Mouse (Mus musculus): ENCODE data around the gene Anxa5. TPM values are rescaled to one million over a fixed set of nuclear protein-coding genes. Genes with fewer than 3 reads are reported as not detected.

Gene Anxa5
- polyA plus RNA-seq, 1 experiment from 2014 or later, result 291 TPM

DNA sequence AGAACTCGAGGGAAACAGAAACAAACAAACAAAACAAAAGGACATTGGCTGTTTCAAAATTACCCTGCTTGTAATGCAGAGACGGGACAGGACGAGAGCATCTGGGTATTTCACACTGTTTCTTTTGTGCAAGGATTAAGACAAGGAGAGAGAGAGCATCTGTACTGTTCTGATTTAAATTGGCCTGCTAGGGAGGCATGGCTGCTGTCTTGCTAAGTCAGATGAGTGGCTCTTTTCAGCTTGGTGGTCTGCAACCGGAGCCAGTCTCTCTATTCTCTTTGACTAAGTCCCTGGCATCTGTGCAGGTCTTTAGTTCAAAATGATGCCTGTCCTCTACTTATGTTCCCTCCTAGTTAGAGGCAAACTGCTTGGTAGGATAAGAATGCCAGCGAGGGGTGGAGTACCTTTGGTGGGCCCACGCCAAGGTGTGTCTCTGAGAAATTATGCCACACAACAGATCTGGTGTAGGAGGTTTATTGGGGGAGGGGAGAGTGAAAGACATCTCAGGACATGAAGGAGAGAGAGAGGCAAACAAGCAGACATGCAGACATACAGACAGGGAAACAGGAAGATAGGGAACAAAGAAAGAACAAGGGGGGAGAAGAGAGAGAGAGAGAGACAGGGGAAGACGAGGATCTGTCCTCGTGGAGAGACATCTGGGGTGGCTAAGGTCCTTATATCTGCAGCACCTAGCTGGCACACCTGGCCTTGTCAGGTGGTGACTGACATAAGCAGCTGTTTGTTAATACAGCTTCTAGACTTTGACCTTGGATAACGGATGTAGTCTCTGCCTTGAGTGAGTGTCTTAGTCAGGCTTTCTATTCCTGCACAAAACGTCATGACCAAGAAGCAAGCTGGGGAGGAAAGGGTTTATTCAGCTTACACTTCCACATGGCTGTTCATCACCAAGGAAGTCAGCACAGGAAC is 30.4 kb upstream of the Anxa5 start:
- H3K27me3 ChIP-seq (ENCODE audit: insufficient read depth, low read length), result no peaks in the 10 kb centered on the region
- no peaks in the 10 kb centered on the region for H3K9me3 ChIP-seq (replicated peaks; ENCODE audit: low read length)
- no peak overlapping the region for H3K27ac ChIP-seq
- no peak for TF ChIP-seq CTCF (IDR thresholded peaks at IDR 0.05; ENCODE audit: low read depth)
- no peak overlapping the region for H3K4me3 ChIP-seq (replicated peaks; ENCODE audit: low read depth, low read length)
- no peak overlapping the region for H3K9ac ChIP-seq (ENCODE audit: low read depth, low read length)
- DNase-seq (ENCODE audit: low spot score) (no peak), ATAC-seq (replicated peaks; ENCODE audit: low FRiP score, low read depth) (no peak)
- WGBS, result 69% methylated on average over 10 of the region's 10 CpGs
- no peaks in the 10 kb centered on the region for H3K4me1 ChIP-seq (replicated peaks; ENCODE audit: insufficient read depth, low read length)
- H3K4me2 ChIP-seq (ENCODE audit: low read length), result no peak overlapping the region
- no peaks in the 10 kb centered on the region for H3K36me3 ChIP-seq (ENCODE audit: insufficient read depth, low read length)

GRCm38 (mm10) chr3:36505306-36505705 is 29.6 kb upstream of the Anxa5 start:
- Histone ChIP-seq H3K27me3 (ENCODE audit: insufficient read depth, low read length) (no peaks in the 10 kb centered on the region), H3K4me2 (ENCODE audit: low read length) (no peak overlapping the region), H3K4me3 (replicated peaks; ENCODE audit: low read depth, low read length) (no peak overlapping the region), H3K27ac (no peak overlapping the region), H3K4me1 (replicated peaks; ENCODE audit: insufficient read depth, low read length) (no peaks in the 10 kb centered on the region), H3K9me3 (replicated peaks; ENCODE audit: low read length) (no peaks in the 10 kb centered on the region), H3K9ac (ENCODE audit: low read depth, low read length) (no peak overlapping the region), H3K36me3 (ENCODE audit: insufficient read depth, low read length) (no peaks in the 10 kb centered on the region)
- no peak for DNase-seq (ENCODE audit: low spot score)
- ATAC-seq (replicated peaks; ENCODE audit: low FRiP score, low read depth), result no peak
- WGBS, result 88% methylated on average over 8 of the region's 8 CpGs
- no peak for TF ChIP-seq CTCF (IDR thresholded peaks at IDR 0.05; ENCODE audit: low read depth)

DNA sequence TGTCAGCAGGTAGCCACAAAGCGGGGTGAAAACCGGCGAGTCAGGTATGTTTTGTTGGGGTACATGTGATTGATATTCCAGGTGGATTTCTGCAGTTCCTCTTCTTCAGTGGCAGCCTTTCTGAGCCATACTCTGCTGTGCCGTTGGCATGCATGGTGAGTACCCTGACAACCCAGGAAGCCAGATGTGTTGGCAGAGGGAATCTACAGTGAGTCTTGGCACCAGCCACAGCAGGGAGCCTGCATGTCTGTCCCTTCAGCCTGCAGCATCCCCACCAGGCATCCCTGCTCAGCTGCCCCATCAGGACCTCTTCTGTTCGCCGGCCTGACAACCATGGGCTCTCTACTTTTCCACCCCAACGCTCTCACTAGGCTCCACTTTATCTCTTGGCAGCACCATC is 25.9 kb upstream of the Anxa5 start:
- Histone ChIP-seq H3K27ac (no peak overlapping the region), H3K36me3 (ENCODE audit: insufficient read depth, low read length) (no peaks in the 10 kb centered on the region), H3K9ac (ENCODE audit: low read depth, low read length) (no peak overlapping the region), H3K9me3 (replicated peaks; ENCODE audit: low read length) (no peaks in the 10 kb centered on the region), H3K27me3 (ENCODE audit: insufficient read depth, low read length) (no peaks in the 10 kb centered on the region), H3K4me3 (replicated peaks; ENCODE audit: low read depth, low read length) (no peak overlapping the region), H3K4me2 (ENCODE audit: low read length) (no peak overlapping the region), H3K4me1 (replicated peaks; ENCODE audit: insufficient read depth, low read length) (no peaks in the 10 kb centered on the region)
- 70% methylated on average over 7 of the region's 7 CpGs for WGBS
- DNase-seq (ENCODE audit: low spot score) (no peak), ATAC-seq (replicated peaks; ENCODE audit: low FRiP score, low read depth) (no peak)
- no peak for TF ChIP-seq CTCF (IDR thresholded peaks at IDR 0.05; ENCODE audit: low read depth)

DNA sequence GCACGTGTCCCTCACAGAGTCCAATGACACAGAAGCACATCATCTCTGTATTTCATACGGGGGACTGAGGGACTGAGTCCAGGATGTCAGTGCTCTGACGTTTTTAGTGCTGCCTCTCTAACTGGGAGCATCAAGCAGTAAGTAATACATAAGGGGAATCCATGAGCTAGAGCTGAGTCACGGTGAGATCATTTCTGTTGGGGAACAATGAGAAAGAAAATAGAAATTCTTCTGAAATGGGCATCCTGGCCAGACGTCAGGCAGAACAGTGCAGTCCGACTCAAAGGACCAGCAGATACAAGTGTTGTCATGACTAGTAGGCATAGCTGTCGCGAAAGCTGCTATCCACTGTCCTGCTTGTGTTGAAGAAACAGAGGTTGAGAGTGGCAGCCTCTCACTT is 25.3 kb upstream of the Anxa5 start:
- Histone ChIP-seq H3K9ac (ENCODE audit: low read depth, low read length) (no peak overlapping the region), H3K27me3 (ENCODE audit: insufficient read depth, low read length) (no peaks in the 10 kb centered on the region)
- 81% methylated on average over 8 of the region's 8 CpGs for WGBS

DNA sequence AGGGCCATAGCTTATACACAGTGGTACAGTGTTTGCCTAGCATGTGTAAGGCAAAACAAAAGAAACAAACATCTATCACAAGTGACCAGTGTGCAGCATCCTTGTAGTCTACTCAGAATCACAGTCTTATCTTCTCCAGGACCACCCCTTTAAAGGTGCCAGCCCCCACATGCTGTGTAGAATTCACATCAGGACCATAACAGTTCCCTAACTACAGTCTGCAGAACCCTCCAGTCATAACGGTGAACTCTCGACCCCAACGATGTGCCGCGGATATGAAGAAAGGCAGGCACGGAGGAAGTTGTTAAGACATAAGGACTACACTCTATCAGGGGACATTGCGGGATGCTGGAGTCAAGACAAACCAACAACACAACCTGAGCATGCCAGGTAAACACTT is 23.7 kb upstream of the Anxa5 start:
- Histone ChIP-seq H3K36me3 (ENCODE audit: insufficient read depth, low read length) (no peaks in the 10 kb centered on the region), H3K9me3 (replicated peaks; ENCODE audit: low read length) (no peaks in the 10 kb centered on the region), H3K4me3 (replicated peaks; ENCODE audit: low read depth, low read length) (no peak overlapping the region), H3K27ac (no peak overlapping the region), H3K9ac (ENCODE audit: low read depth, low read length) (no peak overlapping the region), H3K4me2 (ENCODE audit: low read length) (no peak overlapping the region), H3K27me3 (ENCODE audit: insufficient read depth, low read length) (no peaks in the 10 kb centered on the region), H3K4me1 (replicated peaks; ENCODE audit: insufficient read depth, low read length) (no peaks in the 10 kb centered on the region)
- no peak for DNase-seq (ENCODE audit: low spot score)
- WGBS, result 92% methylated on average over 7 of the region's 7 CpGs
- ATAC-seq (replicated peaks; ENCODE audit: low FRiP score, low read depth), result no peak
- no peak for TF ChIP-seq CTCF (IDR thresholded peaks at IDR 0.05; ENCODE audit: low read depth)

More for the DNA sequence above, 25.3 kb upstream of the Anxa5 start:
- H3K9me3 ChIP-seq (replicated peaks; ENCODE audit: low read length), result no peaks in the 10 kb centered on the region
- no peak overlapping the region for H3K4me2 ChIP-seq (ENCODE audit: low read length)
- no peak for ATAC-seq (replicated peaks; ENCODE audit: low FRiP score, low read depth)
- no peak overlapping the region for H3K27ac ChIP-seq
- H3K4me3 ChIP-seq (replicated peaks; ENCODE audit: low read depth, low read length), result no peak overlapping the region
- H3K36me3 ChIP-seq (ENCODE audit: insufficient read depth, low read length), result no peaks in the 10 kb centered on the region
- DNase-seq (ENCODE audit: low spot score), result no peak
- H3K4me1 ChIP-seq (replicated peaks; ENCODE audit: insufficient read depth, low read length), result no peaks in the 10 kb centered on the region
- no peak for TF ChIP-seq CTCF (IDR thresholded peaks at IDR 0.05; ENCODE audit: low read depth)

- no peak overlapping the region for H3K4me3 ChIP-seq (replicated peaks; ENCODE audit: low read depth, low read length)
- DNase-seq (ENCODE audit: low spot score) (no peak), ATAC-seq (replicated peaks; ENCODE audit: low FRiP score, low read depth) (no peak)
- H3K9ac ChIP-seq (ENCODE audit: low read depth, low read length), result no peak overlapping the region
- no peaks in the 10 kb centered on the region for H3K36me3 ChIP-seq (ENCODE audit: insufficient read depth, low read length)
- no peaks in the 10 kb centered on the region for H3K4me1 ChIP-seq (replicated peaks; ENCODE audit: insufficient read depth, low read length)
- H3K4me2 ChIP-seq (ENCODE audit: low read length), result no peak overlapping the region
- H3K27ac ChIP-seq, result no peak overlapping the region
- TF ChIP-seq CTCF (IDR thresholded peaks at IDR 0.05; ENCODE audit: low read depth), result no peak
- H3K9me3 ChIP-seq (replicated peaks; ENCODE audit: low read length), result no peaks in the 10 kb centered on the region
- 83% methylated on average over 6 of the region's 6 CpGs for WGBS
- H3K27me3 ChIP-seq (ENCODE audit: insufficient read depth, low read length), result no peaks in the 10 kb centered on the region
Measured at GRCm38 (mm10) chr3:36498224-36498623, 22.5 kb upstream of the Anxa5 start.

Data from kidney, postnatal 0 days (tissue).